Mouse (Mus musculus) midbrain, embryonic 14.5 days (tissue): ENCODE measurements at regions not wholly inside any gene's neighbourhood (a gene's known extent, or its start where the extent isn't known, plus 50 kb on each side); places are given as distances from the start of the nearest gene placed in this dataset.
A peak's percentile ranks its signal among the peaks of the same experiment; 100 is the strongest.

Source experiments
- ATAC-seq: fragments of 200-750 bp; cut with Nextera tagmentation; 2 replicates; pipeline ENCODE4 v1.8.0; 2017; ENCODE audit warnings: moderate number of reproducible peaks, moderate library complexity; ENCODE audit not compliant: low FRiP score, low TSS enrichment
- DNase-seq: peaks from one replicate; pipeline ENCODE4 v3.0.0-alpha.2; 2015
- H3K27ac ChIP-seq: fragments of 300-500 bp; sonication (generic); replicated peaks from 2 replicates; pipeline ENCODE4 v1.5.1; 2014; ENCODE audit warnings: mild to moderate bottlenecking, low read depth, low read length, moderate library complexity
- H3K27me3 ChIP-seq: fragments of 300-500 bp; sonication (generic); 2 replicates; pipeline ENCODE4 v1.6.1; 2014; ENCODE audit warnings: low read length, control low read depth, mixed read lengths; ENCODE audit not compliant: control insufficient read depth, insufficient read depth
- H3K36me3 ChIP-seq: fragments of 300-500 bp; sonication (generic); 2 replicates; pipeline ENCODE4 v1.6.1; 2014; ENCODE audit warnings: low read length, control low read depth; ENCODE audit not compliant: control insufficient read depth, insufficient read depth
- H3K4me1 ChIP-seq: fragments of 300-500 bp; sonication (generic); 2 replicates; pipeline ENCODE4 v1.6.1; 2014; ENCODE audit warnings: mild to moderate bottlenecking, antibody characterized with exemption, low read length, control low read depth; ENCODE audit not compliant: control insufficient read depth, insufficient read depth
- H3K4me2 ChIP-seq: fragments of 300-500 bp; sonication (generic); 2 replicates; pipeline ENCODE4 v1.6.1; 2014; ENCODE audit warnings: mild to moderate bottlenecking, low read length, moderate library complexity
- H3K4me3 ChIP-seq: fragments of 300-500 bp; sonication (generic); replicated peaks from 2 replicates; pipeline ENCODE4 v1.5.1; 2014; ENCODE audit warnings: low read depth, low read length
- H3K9ac ChIP-seq: fragments of 300-500 bp; sonication (generic); replicated peaks from 2 replicates; pipeline ENCODE4 v1.6.1; 2014; ENCODE audit warnings: mild to moderate bottlenecking, low read length, moderate library complexity
- H3K9me3 ChIP-seq: fragments of 300-500 bp; sonication (generic); 2 replicates; pipeline ENCODE4 v1.6.1; 2016; ENCODE audit warnings: low read length, control low read depth, mixed read lengths; ENCODE audit not compliant: control insufficient read depth
- WGBS: fragments of 180-500 bp; shearing (Covaris S2); extraction: QIAGEN DNeasy Blood & Tissue Kit; methylation state at CpG from one replicate; pipeline ENCODE4 v1.1.7; 2014; 5-methylcytosine and 5-hydroxymethylcytosine counted together

GRCm38 (mm10) chr7:111420698-111421097, 337.9 kb upstream of the Eif4g2 start:
- Histone ChIP-seq H3K36me3 (no peaks in the 10 kb centered on the region), H3K9ac (no peak overlapping the region), H3K4me1 (no peaks in the 10 kb centered on the region), H3K27ac (no peak overlapping the region), H3K4me3 (no peak overlapping the region), H3K9me3 (no peaks in the 10 kb centered on the region), H3K27me3 (no peaks in the 10 kb centered on the region), H3K4me2 (no peak overlapping the region)
- ATAC-seq: no peak
- no peak for DNase-seq
- WGBS: 88% methylated on average over 3 of the region's 3 CpGs

GRCm38 (mm10) chr7:111417735-111418134, 334.9 kb upstream of the Eif4g2 start:
- DNase-seq: no peak
- WGBS: 30% methylated on average over 3 of the region's 3 CpGs
- no peak overlapping the region for H3K4me3 ChIP-seq
- ATAC-seq: no peak
- H3K9me3 ChIP-seq: no peaks in the 10 kb centered on the region
- no peaks in the 10 kb centered on the region for H3K27me3 ChIP-seq
- H3K27ac ChIP-seq: no peak overlapping the region
- H3K36me3 ChIP-seq: no peaks in the 10 kb centered on the region
- H3K4me1 ChIP-seq: no peaks in the 10 kb centered on the region
- no peak overlapping the region for H3K9ac ChIP-seq
- no peak overlapping the region for H3K4me2 ChIP-seq

GRCm38 (mm10) chr7:111416061-111416460, 333.2 kb upstream of the Eif4g2 start:
- H3K27me3 ChIP-seq: no peaks in the 10 kb centered on the region

GRCm38 (mm10) chr7:111413745-111414144, 330.9 kb upstream of the Eif4g2 start:
- no peak for ATAC-seq
- Histone ChIP-seq H3K36me3 (no peaks in the 10 kb centered on the region), H3K4me2 (no peak overlapping the region), H3K9ac (no peak overlapping the region), H3K9me3 (no peaks in the 10 kb centered on the region), H3K27ac (no peak overlapping the region), H3K27me3 (no peaks in the 10 kb centered on the region), H3K4me3 (no peak overlapping the region), H3K4me1 (no peaks in the 10 kb centered on the region)
- WGBS: 87% methylated on average over 4 of the region's 4 CpGs
- no peak for DNase-seq

More at GRCm38 (mm10) chr7:111416061-111416460, 333.2 kb upstream of the Eif4g2 start:
- no peaks in the 10 kb centered on the region for H3K9me3 ChIP-seq
- H3K4me1 ChIP-seq: no peaks in the 10 kb centered on the region
- no peak overlapping the region for H3K9ac ChIP-seq
- no peak overlapping the region for H3K4me3 ChIP-seq
- H3K36me3 ChIP-seq: no peaks in the 10 kb centered on the region
- no peak overlapping the region for H3K4me2 ChIP-seq
- DNase-seq (no peak), ATAC-seq (no peak)
- 70% methylated on average over 6 of the region's 6 CpGs for WGBS
- H3K27ac ChIP-seq: no peak overlapping the region

GRCm38 (mm10) chr7:111412957-111413356, 330.1 kb upstream of the Eif4g2 start:
- ATAC-seq: no peak
- Histone ChIP-seq H3K4me2 (no peak overlapping the region), H3K36me3 (no peaks in the 10 kb centered on the region), H3K27me3 (no peaks in the 10 kb centered on the region), H3K9me3 (no peaks in the 10 kb centered on the region), H3K9ac (no peak overlapping the region), H3K27ac (no peak overlapping the region), H3K4me1 (no peaks in the 10 kb centered on the region), H3K4me3 (no peak overlapping the region)
- peak; percentile 25 for DNase-seq
- WGBS: 48% methylated on average over 2 of the region's 2 CpGs

- H3K4me2 ChIP-seq: no peak overlapping the region
- H3K4me3 ChIP-seq: no peak overlapping the region
- WGBS: 93% methylated on average over 5 of the region's 5 CpGs
- DNase-seq (peak; percentile 27), ATAC-seq (no peak)
- H3K36me3 ChIP-seq: no peaks in the 10 kb centered on the region
- H3K27me3 ChIP-seq: no peaks in the 10 kb centered on the region
- no peak overlapping the region for H3K27ac ChIP-seq
- H3K9me3 ChIP-seq: no peaks in the 10 kb centered on the region
- H3K4me1 ChIP-seq: no peaks in the 10 kb centered on the region
- H3K9ac ChIP-seq: no peak overlapping the region
Observed at GRCm38 (mm10) chr7:111411386-111411960, 328.6 kb upstream of the Eif4g2 start.

GRCm38 (mm10) chr7:111395972-111396371, 313.1 kb upstream of the Eif4g2 start:
- ATAC-seq: no peak

GRCm38 (mm10) chr7:111395111-111395510, 312.3 kb upstream of the Eif4g2 start:
- 54% methylated on average over 6 of the region's 6 CpGs for WGBS
- H3K9me3 ChIP-seq: no peaks in the 10 kb centered on the region

More at GRCm38 (mm10) chr7:111395972-111396371, 313.1 kb upstream of the Eif4g2 start:
- Histone ChIP-seq H3K27ac (no peak overlapping the region), H3K36me3 (no peaks in the 10 kb centered on the region), H3K9ac (no peak overlapping the region), H3K27me3 (no peaks in the 10 kb centered on the region), H3K4me2 (no peak overlapping the region), H3K9me3 (no peaks in the 10 kb centered on the region), H3K4me3 (no peak overlapping the region), H3K4me1 (peaks cover 12% of the 10 kb centered on the region; the same call in 1 of the 2 replicates)
- WGBS: 91% methylated on average over 2 of the region's 2 CpGs
- DNase-seq: no peak

GRCm38 (mm10) chr7:111393846-111394245, 311.0 kb upstream of the Eif4g2 start:
- Histone ChIP-seq H3K27me3 (no peaks in the 10 kb centered on the region), H3K9me3 (no peaks in the 10 kb centered on the region), H3K9ac (no peak overlapping the region), H3K4me1 (peaks cover 12% of the 10 kb centered on the region; the same call in 1 of the 2 replicates), H3K4me3 (no peak overlapping the region), H3K4me2 (no peak overlapping the region), H3K36me3 (no peaks in the 10 kb centered on the region), H3K27ac (0 out of 2 replicates have a peak overlapping the region, but pooled peaks have one; percentile 22)
- no peak for ATAC-seq
- DNase-seq: no peak

More at GRCm38 (mm10) chr7:111395111-111395510, 312.3 kb upstream of the Eif4g2 start:
- no peaks in the 10 kb centered on the region for H3K36me3 ChIP-seq
- no peaks in the 10 kb centered on the region for H3K27me3 ChIP-seq
- no peak overlapping the region for H3K27ac ChIP-seq
- ATAC-seq (no peak), DNase-seq (peak; percentile 47)
- H3K4me2 ChIP-seq: no peak overlapping the region
- H3K4me1 ChIP-seq: peaks cover 12% of the 10 kb centered on the region; the same call in 1 of the 2 replicates
- H3K9ac ChIP-seq: no peak overlapping the region
- H3K4me3 ChIP-seq: no peak overlapping the region
